Mouse (Mus musculus) liver, adult 2 months (tissue): ENCODE results near the gene Top2a. TPM values are rescaled to one million over a fixed set of nuclear protein-coding genes. Genes with fewer than 3 reads are reported as not detected.

Experiments
- DNase-seq: peaks from one replicate; pipeline ENCODE4 v3.0.0-alpha.2; 2011; ENCODE audit warnings: low read depth, low spot score; ENCODE audit errors: extremely low read depth
- H3K27ac ChIP-seq: fragments of 200-500 bp; replicated peaks from 2 replicates; pipeline ENCODE4 v1.5.1; 2012; ENCODE audit warnings: low read depth, mild to moderate bottlenecking, control low read depth, inconsistent platforms, low read length; ENCODE audit not compliant: insufficient read depth
- H3K27me3 ChIP-seq: fragments of 200-500 bp; 2 replicates; pipeline ENCODE4 v1.6.1; 2012; ENCODE audit warnings: mild to moderate bottlenecking, moderate library complexity, low read length, inconsistent platforms; ENCODE audit not compliant: control insufficient read depth, insufficient read depth
- H3K36me3 ChIP-seq: fragments of 200-500 bp; 2 replicates; pipeline ENCODE4 v1.6.1; 2012; ENCODE audit warnings: low read length, inconsistent platforms; ENCODE audit not compliant: control insufficient read depth, insufficient read depth
- H3K4me1 ChIP-seq: fragments of 200-500 bp; 2 replicates; pipeline ENCODE4 v1.6.1; 2011; ENCODE audit warnings: low read length; ENCODE audit not compliant: control insufficient read depth, insufficient read depth
- H3K4me3 ChIP-seq: fragments of 200-500 bp; 2 replicates; pipeline ENCODE4 v1.5.1; 2011; ENCODE audit warnings: low read depth, mild to moderate bottlenecking, control low read depth, low read length, moderate library complexity; ENCODE audit not compliant: insufficient read depth
- H3K79me2 ChIP-seq: fragments of 200-500 bp; 2 replicates; pipeline ENCODE4 v1.6.1; 2012; ENCODE audit warnings: inconsistent platforms, mild to moderate bottlenecking, low read length, moderate library complexity; ENCODE audit not compliant: control insufficient read depth, insufficient read depth
- H3K9ac ChIP-seq: fragments of 200-500 bp; 2 replicates; pipeline ENCODE4 v1.6.1; 2012; ENCODE audit warnings: low read depth, mild to moderate bottlenecking, control low read depth, inconsistent platforms, low read length
- CTCF ChIP-seq: fragments of 200-500 bp; IDR thresholded peaks from 2 replicates; pipeline ENCODE4 v1.5.1; 2011; ENCODE audit warnings: low read depth, low read length, control low read depth
- POLR2A ChIP-seq: fragments of 200-500 bp; IDR thresholded peaks from 2 replicates; pipeline ENCODE4 v1.6.1; 2011; ENCODE audit warnings: low read length, control low read depth; ENCODE audit not compliant: insufficient read depth; ENCODE audit errors: extremely low read depth
- WGBS: fragments of 180-500 bp; shearing (Covaris S2); methylation state at CpG from one replicate; pipeline ENCODE4 v1.1.7; 2018; 5-methylcytosine and 5-hydroxymethylcytosine counted together
- polyA plus RNA-seq: library from polyadenylated mRNA; depleted of rRNA; stranded (reverse); fragments of >200 nt; gene quantifications from 2 replicates; pipeline ENCODE4 v1.2.3, GENCODE M21; 2012
- total RNA-seq: library from RNA; depleted of rRNA; stranded (reverse); fragments of >200 nt; gene quantifications from 2 replicates; pipeline ENCODE4 v1.2.3, GENCODE M21; 2014

The Top2a gene
- total and polyA plus RNA-seq, 2 experiments: 0.31 to 1.8 TPM

GRCm38 (mm10) chr11:98963191-98964021, 60.6 kb downstream of the Top2a start:
- peak overlapping the region; percentile 65 for H3K9ac ChIP-seq
- TF ChIP-seq CTCF (no peak), POLR2A (peak; percentile 34; the same call in 1 of the 2 replicates)
- H3K27ac ChIP-seq: peak overlapping the region; percentile 90
- 1% methylated on average over 32 of the region's 32 CpGs for WGBS
- H3K4me3 ChIP-seq: peak overlapping the region; percentile 61
- DNase-seq: peak; percentile 87
- no peaks in the 10 kb centered on the region for H3K27me3 ChIP-seq
- peaks cover 14% of the 10 kb centered on the region; the same call in 1 of the 2 replicates for H3K79me2 ChIP-seq
- peaks cover 6% of the 10 kb centered on the region; the same call in 1 of the 2 replicates for H3K36me3 ChIP-seq
- peaks cover 43% of the 10 kb centered on the region for H3K4me1 ChIP-seq

DNA sequence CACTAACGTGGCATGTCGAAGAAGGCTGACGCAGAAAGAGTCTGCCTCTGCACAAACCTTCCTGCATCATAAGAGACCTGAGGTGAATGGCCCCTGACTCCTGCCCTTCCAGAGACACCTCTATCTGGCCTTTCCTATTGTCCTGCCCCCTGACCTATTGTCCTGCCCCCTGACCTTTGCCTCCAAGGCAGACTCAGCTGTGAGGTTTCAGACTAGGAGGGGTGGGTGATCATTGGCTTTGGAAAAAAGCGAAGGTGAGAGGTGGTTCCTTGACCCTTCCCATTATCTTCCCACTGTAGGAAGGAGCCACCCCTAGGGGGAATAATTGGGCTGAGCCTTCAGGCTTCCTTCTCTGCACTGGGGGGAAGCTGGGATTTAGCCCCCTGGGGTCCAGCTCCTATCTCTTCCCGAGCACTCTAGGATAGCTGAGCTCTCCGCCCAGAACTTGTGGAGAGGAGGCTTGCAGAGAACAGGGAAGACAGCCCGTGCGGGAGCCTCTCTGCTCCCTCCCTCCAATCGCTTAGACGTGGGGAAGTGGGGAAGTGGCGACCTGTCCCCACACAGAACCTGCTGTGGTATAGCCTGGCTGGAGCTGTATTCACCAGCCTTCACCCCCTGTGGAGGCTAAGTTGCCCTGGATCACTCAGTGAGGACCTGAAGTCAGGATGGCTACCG, 61.4 kb downstream of the Top2a start:
- Histone ChIP-seq H3K4me1 (peaks cover 45% of the 10 kb centered on the region), H3K27me3 (no peaks in the 10 kb centered on the region)

GRCm38 (mm10) chr11:98961766-98962165, 62.2 kb downstream of the Top2a start:
- Histone ChIP-seq H3K4me3 (peak overlapping the region; percentile 81), H3K4me1 (peaks cover 40% of the 10 kb centered on the region), H3K9ac (peak overlapping the region; percentile 82), H3K27ac (peak overlapping the region; percentile 90), H3K36me3 (no peaks in the 10 kb centered on the region), H3K27me3 (no peaks in the 10 kb centered on the region), H3K79me2 (peaks cover 9% of the 10 kb centered on the region; the same call in 1 of the 2 replicates)
- TF ChIP-seq CTCF (no peak), POLR2A (no peak)
- WGBS: 2% methylated on average over 8 of the region's 8 CpGs
- peak; percentile 41 for DNase-seq

More for the DNA sequence above, 61.4 kb downstream of the Top2a start:
- Histone ChIP-seq H3K36me3 (peaks cover 4% of the 10 kb centered on the region; the same call in 1 of the 2 replicates), H3K4me3 (peak overlapping the region; percentile 61), H3K79me2 (peaks cover 14% of the 10 kb centered on the region; the same call in 1 of the 2 replicates), H3K9ac (peak overlapping the region; percentile 65), H3K27ac (peak overlapping the region; percentile 90)
- TF ChIP-seq POLR2A (no peak), CTCF (no peak)
- 4% methylated on average over 12 of the region's 12 CpGs for WGBS
- DNase-seq: peak; percentile 80

DNA sequence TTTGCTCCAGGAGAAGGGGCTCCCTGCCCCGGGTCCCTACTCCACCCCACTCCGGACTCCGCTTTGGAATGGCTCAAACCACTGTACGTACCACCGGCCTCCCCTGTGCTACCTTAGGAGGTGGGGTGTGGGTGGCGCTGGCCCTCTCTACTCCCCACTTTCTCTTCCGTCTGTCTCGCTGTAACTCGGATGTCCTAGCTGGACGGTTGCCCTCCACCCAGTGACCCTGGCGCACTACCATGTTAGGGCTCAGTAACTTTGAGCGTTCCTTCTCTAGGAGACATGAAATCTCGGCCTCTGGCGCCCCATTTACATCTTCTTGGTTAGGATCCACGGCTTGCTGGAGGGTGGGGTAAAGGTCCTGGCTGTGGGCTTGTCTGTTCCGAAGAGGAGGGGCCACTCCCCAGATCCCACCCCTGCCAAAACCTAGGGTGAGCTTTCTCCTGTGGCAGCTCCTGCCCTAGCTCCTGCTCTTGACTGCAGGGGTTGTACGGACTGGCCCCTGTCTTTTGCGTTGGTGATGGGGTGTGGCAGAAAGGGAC, 62.9 kb downstream of the Top2a start:
- DNase-seq: peak; percentile 74
- TF ChIP-seq CTCF: no peak
- no peak for TF ChIP-seq POLR2A
- Histone ChIP-seq H3K79me2 (peaks cover 7% of the 10 kb centered on the region; the same call in 1 of the 2 replicates), H3K9ac (peak overlapping the region; percentile 82), H3K27ac (peak overlapping the region; percentile 90), H3K36me3 (no peaks in the 10 kb centered on the region), H3K4me3 (peak overlapping the region; percentile 81), H3K27me3 (no peaks in the 10 kb centered on the region), H3K4me1 (peaks cover 35% of the 10 kb centered on the region)
- WGBS: under 1% methylated on average over 18 of the region's 18 CpGs

DNA sequence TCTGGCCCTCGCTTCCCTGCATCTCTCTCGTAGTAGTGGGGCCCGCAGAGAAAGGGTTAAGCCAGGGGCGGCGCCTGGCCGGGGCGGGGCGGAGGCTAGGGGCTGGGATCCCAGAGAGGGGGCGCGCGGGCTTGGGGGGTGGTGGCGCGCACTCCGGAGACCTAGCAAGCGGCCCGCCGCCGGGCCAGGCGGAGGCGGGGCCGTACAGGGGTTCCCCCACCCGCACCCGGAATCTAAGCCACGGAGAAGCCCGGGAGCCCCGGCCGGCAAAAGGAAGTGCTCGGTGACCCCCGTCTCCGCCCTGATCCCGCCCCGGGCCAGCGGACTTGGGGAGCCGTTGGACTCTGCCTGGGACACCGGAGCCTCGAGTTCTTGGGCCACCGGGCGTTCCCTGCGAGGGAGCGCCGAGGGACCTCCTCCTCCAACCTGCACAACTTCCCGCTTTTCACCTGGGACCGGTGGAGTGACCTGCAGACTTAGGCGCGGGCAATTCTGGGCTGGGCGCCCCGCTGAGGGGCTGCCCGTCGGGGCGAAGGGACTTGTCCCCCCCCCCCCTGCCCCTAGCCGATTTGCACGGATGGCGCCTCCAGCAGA, 63.6 kb downstream of the Top2a start:
- 1% methylated on average over 49 of the region's 53 CpGs for WGBS
- Histone ChIP-seq H3K79me2 (peaks cover 3% of the 10 kb centered on the region; the same call in 1 of the 2 replicates), H3K36me3 (no peaks in the 10 kb centered on the region), H3K4me1 (peaks cover 28% of the 10 kb centered on the region), H3K27ac (peak overlapping the region; percentile 90), H3K4me3 (peak overlapping the region; percentile 81), H3K9ac (peak overlapping the region; percentile 82), H3K27me3 (no peaks in the 10 kb centered on the region)
- TF ChIP-seq CTCF: no peak
- peak; percentile 45; the same call in 1 of the 2 replicates for TF ChIP-seq POLR2A
- DNase-seq: peak; percentile 71
